Mouse (Mus musculus): Measurements from ENCODE around the gene Acad10. TPM values are rescaled to one million over a fixed set of nuclear protein-coding genes. Genes with fewer than 3 reads are reported as not detected.
A peak's percentile ranks its signal among the peaks of the same experiment; 100 is the strongest.
"Not testable (repeated sequence)": the region's sequence is repeated elsewhere in the genome, so short reads cannot be mapped to it uniquely, and the experiment has no call there.

The Acad10 gene
- polyA plus RNA-seq, 1 experiment from 2014 or later = 2.5 TPM

DNA sequence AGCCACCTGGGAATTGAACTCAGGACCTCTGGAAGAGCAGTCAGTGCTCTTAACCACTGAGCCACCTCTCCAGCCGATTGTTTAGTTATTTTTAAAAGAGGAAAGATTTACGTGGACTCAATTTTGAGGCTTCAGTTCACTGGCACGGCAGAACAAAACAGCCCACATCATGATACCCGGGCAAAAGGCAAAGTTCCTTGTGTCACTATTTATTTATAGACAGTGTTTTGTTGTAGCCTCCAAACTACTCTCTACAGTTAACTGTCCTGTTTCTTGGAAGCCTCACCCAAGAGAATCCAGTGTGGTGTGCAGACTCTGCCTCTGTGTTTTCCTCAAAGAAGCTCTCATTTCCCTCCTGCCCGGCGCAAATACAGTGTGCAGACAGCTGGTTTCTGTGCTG, 48.3 kb downstream of the Acad10 start:
- Histone ChIP-seq H3K4me3 (no peak overlapping the region), H3K36me3 (no peaks in the 10 kb centered on the region), H3K27ac (no peak overlapping the region), H3K9ac (no peak overlapping the region), H3K4me2 (no peak overlapping the region), H3K27me3 (replicated peaks) (no peaks in the 10 kb centered on the region), H3K4me1 (no peaks in the 10 kb centered on the region), H3K9me3 (replicated peaks) (no peaks in the 10 kb centered on the region)
- WGBS (ENCODE audit: insufficient replicate concordance) = 75% methylated on average over 6 of the region's 6 CpGs
- ATAC-seq = no peak

DNA sequence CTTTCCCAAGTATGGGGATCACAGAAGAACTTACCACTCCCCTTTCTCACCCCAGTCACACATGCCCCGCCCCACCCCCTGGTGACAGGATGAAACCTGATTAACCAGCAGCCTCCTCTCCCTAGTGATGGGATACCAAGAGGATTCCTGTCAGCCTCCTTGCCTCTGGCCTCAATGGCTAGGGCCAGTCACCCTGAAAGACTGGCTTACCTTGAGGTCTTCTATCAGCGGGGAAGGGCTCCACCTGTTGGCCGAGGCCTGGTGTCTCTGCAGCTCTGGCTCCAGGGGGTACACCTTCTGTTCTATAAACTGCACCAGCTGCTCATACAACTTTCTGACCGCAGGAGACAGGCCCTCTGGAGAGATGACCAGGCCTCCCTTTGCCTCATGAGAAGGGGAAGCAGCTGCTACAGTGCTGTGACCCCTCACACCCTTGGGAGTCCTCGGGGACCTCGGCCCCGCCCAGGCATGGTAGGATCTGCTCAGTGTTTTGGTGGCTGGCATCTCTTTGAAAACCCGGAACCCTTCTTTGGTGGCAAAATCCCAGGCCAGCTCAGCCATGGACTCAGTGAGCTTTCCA, 50.7 kb downstream of the Acad10 start:
- H3K4me2 ChIP-seq; H3K27ac ChIP-seq; ATAC-seq; H3K36me3 ChIP-seq; H3K27me3 ChIP-seq (replicated peaks); H3K9me3 ChIP-seq (replicated peaks); H3K9ac ChIP-seq; H3K4me3 ChIP-seq; H3K4me1 ChIP-seq: not testable (repeated sequence)
- WGBS (ENCODE audit: insufficient replicate concordance) = 53% methylated on average over 8 of the region's 8 CpGs

DNA sequence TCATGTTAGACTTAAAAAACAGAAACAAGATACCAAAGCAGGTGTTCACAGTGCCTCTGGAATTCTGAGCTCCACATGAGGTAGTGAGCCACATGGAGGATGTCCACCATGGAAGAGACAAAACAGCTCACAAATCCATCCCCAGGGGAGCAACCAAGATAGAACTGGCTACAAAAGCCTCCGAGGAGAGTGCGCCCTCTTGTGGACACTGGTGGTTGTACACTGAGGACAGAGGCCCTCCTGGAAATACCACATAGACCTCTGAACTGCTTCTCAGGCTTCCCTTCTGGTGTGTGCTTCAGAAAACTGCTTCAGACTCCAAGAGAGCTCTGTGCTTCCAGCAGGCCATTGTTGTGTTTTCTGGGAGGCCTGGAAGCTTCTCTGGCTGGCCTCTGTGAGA, 54.2 kb downstream of the Acad10 start:
- 0 out of 2 replicates have a peak, but pooled peaks have one; percentile 25 for ATAC-seq
- 0% methylated on average over 2 of the region's 2 CpGs for WGBS (ENCODE audit: insufficient replicate concordance)

DNA sequence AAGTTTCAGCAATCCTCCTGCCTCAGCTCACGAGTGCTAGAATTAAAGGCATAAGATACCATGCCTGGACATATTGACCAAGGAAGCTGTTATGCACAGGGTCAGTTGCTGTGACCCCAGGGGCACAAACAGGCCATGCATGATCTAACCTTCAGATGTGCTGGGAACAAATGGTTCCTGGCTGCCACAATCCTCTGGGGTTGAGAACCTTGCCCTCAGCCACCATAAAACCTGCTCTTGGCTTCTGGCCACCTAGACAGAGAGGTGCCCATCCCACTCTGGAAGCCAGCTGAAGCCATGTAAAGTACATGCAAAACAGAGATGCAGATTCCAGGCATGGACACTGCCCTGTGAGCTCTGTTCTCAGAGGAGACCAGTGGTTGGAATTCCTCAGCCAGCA, 56.5 kb downstream of the Acad10 start:
- not testable (repeated sequence) for H3K27me3 ChIP-seq (replicated peaks); H3K36me3 ChIP-seq; H3K4me1 ChIP-seq; H3K9me3 ChIP-seq (replicated peaks); H3K9ac ChIP-seq; H3K4me3 ChIP-seq; H3K27ac ChIP-seq; ATAC-seq; H3K4me2 ChIP-seq
- WGBS (ENCODE audit: insufficient replicate concordance) = 71% methylated on average over 1 of the region's 1 CpGs

More for the DNA sequence above, 54.2 kb downstream of the Acad10 start:
- Histone ChIP-seq H3K4me3 (no peak overlapping the region), H3K27ac (no peak overlapping the region), H3K9ac (no peak overlapping the region), H3K9me3 (replicated peaks) (no peaks in the 10 kb centered on the region), H3K4me2 (no peak overlapping the region), H3K36me3 (no peaks in the 10 kb centered on the region), H3K27me3 (replicated peaks) (no peaks in the 10 kb centered on the region), H3K4me1 (peaks cover 5% of the 10 kb centered on the region; the same call in 1 of the 2 replicates)

DNA sequence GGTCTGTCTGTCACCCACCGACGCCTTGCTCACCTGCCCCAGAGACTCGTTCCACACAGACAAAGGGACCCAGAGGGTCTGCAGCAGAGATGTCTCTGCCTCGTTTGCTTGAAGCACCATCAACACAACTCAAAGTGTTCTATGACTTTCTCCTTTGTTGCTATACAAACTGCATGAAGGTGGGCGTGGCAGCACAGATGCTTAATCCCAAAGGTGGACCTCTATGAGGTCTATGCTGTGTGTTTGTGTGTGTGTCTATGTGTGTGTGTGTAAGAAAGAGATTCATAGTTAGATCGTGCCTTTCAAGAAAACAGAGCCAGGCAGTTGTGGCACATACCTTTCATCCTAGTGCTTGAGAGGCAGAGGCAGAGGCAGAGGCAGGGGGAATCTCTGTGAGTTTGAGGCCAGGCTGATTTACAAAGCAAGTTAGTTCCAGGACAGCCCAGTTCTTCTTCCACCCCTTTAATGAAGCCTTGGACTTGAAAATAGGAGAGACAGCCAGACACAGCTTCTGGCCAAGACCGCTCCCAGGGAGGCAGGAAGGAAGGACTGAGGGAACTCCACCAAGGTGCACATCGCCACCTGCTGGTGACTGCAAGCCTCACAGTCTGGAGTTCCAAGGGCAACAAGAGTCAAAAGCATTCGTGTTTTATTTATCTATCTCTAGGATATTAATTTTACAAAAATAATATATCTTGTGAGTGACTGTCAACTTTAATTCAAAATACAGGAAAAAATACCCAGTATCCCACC, 58.6 kb downstream of the Acad10 start:
- 0 out of 2 replicates have a peak, but pooled peaks have one; percentile 19 for ATAC-seq
- Histone ChIP-seq H3K9ac (no peak overlapping the region), H3K9me3 (replicated peaks) (no peaks in the 10 kb centered on the region), H3K4me3 (no peak overlapping the region), H3K27ac (no peak overlapping the region), H3K36me3 (no peaks in the 10 kb centered on the region), H3K4me2 (no peak overlapping the region), H3K27me3 (replicated peaks) (0 out of 2 replicates have a peak, but pooled peaks cover 4% of the 10 kb centered on the region), H3K4me1 (peaks cover 19% of the 10 kb centered on the region)
- WGBS (ENCODE audit: insufficient replicate concordance) = 29% methylated on average over 9 of the region's 9 CpGs

DNA sequence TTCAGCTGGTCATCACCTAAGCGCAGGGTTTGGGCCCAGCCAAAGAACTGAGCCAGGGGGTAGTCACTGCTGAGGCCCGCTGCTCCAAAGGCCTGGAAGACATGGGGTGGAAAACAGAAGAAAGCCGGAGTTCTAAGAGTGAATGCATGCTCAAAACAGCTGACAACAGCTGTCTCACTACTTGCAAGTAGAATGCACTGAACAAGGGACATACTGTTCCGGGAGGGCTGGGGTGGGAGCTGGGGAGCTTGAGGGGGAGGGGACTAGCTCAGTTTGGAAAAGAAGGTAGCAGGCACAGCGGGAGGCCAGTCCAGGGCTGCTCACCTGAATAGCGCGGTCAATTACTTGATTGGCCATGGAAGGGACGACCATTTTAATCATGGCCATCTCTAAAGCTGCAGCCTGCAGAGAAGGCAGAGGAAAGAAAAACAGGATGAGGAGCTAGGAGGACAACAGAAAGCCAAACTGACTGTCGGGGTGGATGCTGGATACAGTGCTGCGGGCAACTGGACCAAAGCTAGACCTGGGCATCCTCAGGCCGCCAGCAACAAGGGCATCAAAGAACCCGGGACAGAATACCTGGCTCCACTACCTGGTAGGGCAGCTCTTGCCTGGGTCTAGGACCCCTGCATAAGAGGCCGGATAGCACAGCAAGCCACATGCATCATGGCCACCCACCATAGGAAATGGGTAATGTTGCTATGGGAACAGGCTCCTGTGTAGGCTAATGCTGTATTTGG, 61.3 kb downstream of the Acad10 start:
- H3K4me3 ChIP-seq = no peak overlapping the region
- H3K36me3 ChIP-seq = no peaks in the 10 kb centered on the region
- H3K9ac ChIP-seq = no peak overlapping the region
- peaks cover 45% of the 10 kb centered on the region for H3K4me1 ChIP-seq
- H3K27ac ChIP-seq = no peak overlapping the region
- no peaks in the 10 kb centered on the region for H3K9me3 ChIP-seq (replicated peaks)
- no peak for ATAC-seq
- WGBS (ENCODE audit: insufficient replicate concordance) = 68% methylated on average over 13 of the region's 13 CpGs
- H3K4me2 ChIP-seq = no peak overlapping the region
- peaks cover 10% of the 10 kb centered on the region; the same call in 1 of the 2 replicates for H3K27me3 ChIP-seq (replicated peaks)

DNA sequence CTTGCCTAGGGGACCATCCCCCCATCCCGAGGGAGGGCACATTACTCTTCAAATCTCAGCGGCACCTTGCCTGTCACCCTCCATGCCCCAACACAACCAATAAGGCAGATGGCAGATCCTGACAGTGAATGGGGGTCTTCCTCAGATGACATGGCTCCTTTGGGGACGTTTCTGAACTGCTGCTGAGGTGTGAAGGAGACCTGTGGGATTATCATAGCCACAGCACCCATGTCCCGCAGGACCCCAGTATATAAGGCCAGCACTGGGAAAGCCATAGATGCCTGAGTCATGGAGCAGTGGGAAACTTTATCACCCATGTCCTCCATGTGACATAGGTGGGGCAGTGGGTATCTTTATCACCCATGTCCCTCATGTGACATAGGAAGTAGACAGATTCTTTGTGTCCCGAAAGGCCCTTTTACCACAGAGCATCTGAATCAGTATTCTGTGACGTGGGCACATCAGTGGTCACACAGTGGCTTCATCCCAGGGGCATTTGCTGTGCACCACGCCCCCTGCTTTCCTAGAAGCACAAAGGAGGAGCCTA, 62.2 kb downstream of the Acad10 start:
- Histone ChIP-seq H3K9me3 (replicated peaks) (no peaks in the 10 kb centered on the region), H3K27ac (no peak overlapping the region), H3K4me2 (no peak overlapping the region), H3K4me3 (no peak overlapping the region), H3K9ac (no peak overlapping the region), H3K36me3 (no peaks in the 10 kb centered on the region), H3K4me1 (peaks cover 48% of the 10 kb centered on the region), H3K27me3 (replicated peaks) (peaks cover 10% of the 10 kb centered on the region; the same call in 1 of the 2 replicates)
- 62% methylated on average over 7 of the region's 7 CpGs for WGBS (ENCODE audit: insufficient replicate concordance)
- no peak for ATAC-seq

DNA sequence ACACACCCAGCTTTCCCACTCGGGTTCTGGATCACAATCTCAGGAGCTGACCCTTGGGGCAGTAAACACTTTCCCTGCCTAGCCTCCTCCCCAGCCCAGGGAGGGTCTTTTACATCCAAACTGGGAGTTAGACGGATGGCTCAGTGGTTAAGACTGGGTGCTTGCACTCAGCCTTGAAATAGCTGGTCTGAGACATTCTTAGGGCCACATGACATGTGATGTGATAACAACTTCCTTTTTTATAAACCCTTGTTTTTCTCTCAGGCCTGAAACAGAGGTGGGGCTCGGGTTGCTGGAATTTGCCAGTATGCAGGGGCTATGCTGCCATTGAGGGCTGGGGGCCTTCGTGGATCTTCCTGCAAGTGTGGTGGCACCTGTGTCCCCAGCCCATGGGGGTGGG, 63.0 kb downstream of the Acad10 start:
- WGBS (ENCODE audit: insufficient replicate concordance) = 43% methylated on average over 4 of the region's 4 CpGs
- Histone ChIP-seq H3K27ac (no peak overlapping the region), H3K4me2 (no peak overlapping the region), H3K4me3 (no peak overlapping the region), H3K36me3 (no peaks in the 10 kb centered on the region), H3K27me3 (replicated peaks) (peaks cover 10% of the 10 kb centered on the region; the same call in 1 of the 2 replicates), H3K4me1 (peaks cover 55% of the 10 kb centered on the region), H3K9ac (no peak overlapping the region), H3K9me3 (replicated peaks) (no peaks in the 10 kb centered on the region)
- ATAC-seq = no peak

DNA sequence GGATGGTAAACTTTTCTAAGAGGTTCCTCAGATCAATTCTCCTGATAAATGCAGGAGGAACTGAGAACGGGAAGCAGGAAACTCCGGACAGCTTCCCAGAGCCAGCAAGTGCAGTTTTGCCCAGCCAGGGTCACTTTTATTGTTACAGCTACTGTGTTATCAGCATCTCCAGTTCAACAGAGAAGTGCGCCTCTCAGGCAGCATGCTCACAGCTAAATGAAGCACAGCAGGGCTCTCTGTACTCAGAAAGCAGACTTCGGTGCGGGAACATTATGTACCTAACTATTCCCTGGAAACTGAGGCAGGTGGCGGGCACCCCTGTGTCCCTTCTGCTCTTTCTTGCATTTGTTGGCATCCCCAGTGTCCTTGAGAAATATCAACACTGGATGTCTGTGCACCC, 64.1 kb downstream of the Acad10 start:
- Histone ChIP-seq H3K4me3 (no peak overlapping the region), H3K27ac (no peak overlapping the region), H3K4me1 (peaks cover 61% of the 10 kb centered on the region), H3K4me2 (no peak overlapping the region), H3K9me3 (replicated peaks) (no peaks in the 10 kb centered on the region), H3K9ac (no peak overlapping the region), H3K36me3 (0 out of 2 replicates have a peak, but pooled peaks cover under 1% of the 10 kb centered on the region), H3K27me3 (replicated peaks) (peaks cover 10% of the 10 kb centered on the region; the same call in 1 of the 2 replicates)
- 38% methylated on average over 6 of the region's 6 CpGs for WGBS (ENCODE audit: insufficient replicate concordance)
- no peak for ATAC-seq

DNA sequence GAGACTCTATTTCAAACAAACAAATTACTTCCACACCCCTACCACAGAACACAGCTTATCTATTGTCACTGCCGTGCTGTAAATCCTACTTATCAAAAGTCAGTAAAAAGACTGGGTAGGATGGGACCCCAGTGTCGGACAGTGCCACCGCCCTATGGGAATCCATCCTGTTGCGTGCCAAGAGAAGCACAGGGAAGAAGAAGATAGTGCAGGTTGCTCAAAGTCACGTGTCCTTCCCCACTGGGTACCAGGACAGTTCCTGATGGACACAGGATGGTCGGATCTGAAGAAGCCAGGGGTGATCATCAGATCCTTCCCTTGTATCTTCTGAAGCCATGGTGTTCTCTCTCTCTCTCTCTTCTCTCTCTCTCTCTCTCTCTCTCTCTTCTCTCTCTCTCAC, 64.6 kb downstream of the Acad10 start:
- Histone ChIP-seq H3K4me1 (peaks cover 62% of the 10 kb centered on the region), H3K4me2 (no peak overlapping the region), H3K36me3 (0 out of 2 replicates have a peak, but pooled peaks cover 3% of the 10 kb centered on the region), H3K9me3 (replicated peaks) (no peaks in the 10 kb centered on the region), H3K27ac (no peak overlapping the region), H3K27me3 (replicated peaks) (peaks cover 10% of the 10 kb centered on the region; the same call in 1 of the 2 replicates), H3K4me3 (no peak overlapping the region), H3K9ac (no peak overlapping the region)
- 47% methylated on average over 6 of the region's 6 CpGs for WGBS (ENCODE audit: insufficient replicate concordance)
- no peak for ATAC-seq

DNA sequence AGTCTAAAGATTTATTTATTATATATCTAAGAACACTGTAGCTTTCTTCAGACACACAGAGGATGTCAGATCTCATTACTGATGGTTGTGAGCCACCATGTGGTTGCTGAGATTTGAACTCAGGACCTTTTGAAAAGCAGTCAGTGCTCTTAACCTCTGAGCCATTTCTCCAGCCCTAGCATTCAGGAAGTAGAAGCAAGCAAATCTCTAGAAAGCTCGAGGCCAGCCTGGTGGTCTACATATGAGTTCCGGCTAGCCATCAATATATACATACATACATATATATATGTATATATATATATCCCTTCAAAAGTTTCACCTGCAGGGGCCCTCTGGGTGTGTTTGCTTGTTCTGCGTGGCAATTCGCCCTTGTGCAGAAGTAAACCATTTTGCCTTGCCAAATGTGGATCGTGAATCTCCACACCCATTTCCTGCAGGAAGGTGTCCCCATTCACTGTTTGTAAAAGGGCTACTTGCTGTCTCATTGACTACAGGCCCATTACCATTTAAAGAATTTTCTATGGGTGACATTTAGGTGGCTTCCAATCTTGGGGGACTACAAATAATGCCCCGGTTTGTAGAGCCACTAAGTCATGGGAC, 65.5 kb downstream of the Acad10 start:
- 0 out of 2 replicates have a peak, but pooled peaks cover 3% of the 10 kb centered on the region for H3K36me3 ChIP-seq
- H3K9me3 ChIP-seq (replicated peaks) = no peaks in the 10 kb centered on the region
- no peak for ATAC-seq
- H3K27ac ChIP-seq = no peak overlapping the region
- 62% methylated on average over 6 of the region's 6 CpGs for WGBS (ENCODE audit: insufficient replicate concordance)
- H3K4me2 ChIP-seq = peak overlapping the region; percentile 99
- peak overlapping the region; percentile 88; the same call in 1 of the 2 replicates for H3K9ac ChIP-seq
- no peak overlapping the region for H3K4me3 ChIP-seq
- H3K4me1 ChIP-seq = peaks cover 62% of the 10 kb centered on the region
- peaks cover 10% of the 10 kb centered on the region; the same call in 1 of the 2 replicates for H3K27me3 ChIP-seq (replicated peaks)
